Mouse (Mus musculus): Measurements from ENCODE around the gene Nudt4. TPM values are rescaled to one million over a fixed set of nuclear protein-coding genes. Genes with fewer than 3 reads are reported as not detected.

The Nudt4 gene
- total RNA-seq, 1 experiment from 2014 or later: 49.2 TPM

DNA sequence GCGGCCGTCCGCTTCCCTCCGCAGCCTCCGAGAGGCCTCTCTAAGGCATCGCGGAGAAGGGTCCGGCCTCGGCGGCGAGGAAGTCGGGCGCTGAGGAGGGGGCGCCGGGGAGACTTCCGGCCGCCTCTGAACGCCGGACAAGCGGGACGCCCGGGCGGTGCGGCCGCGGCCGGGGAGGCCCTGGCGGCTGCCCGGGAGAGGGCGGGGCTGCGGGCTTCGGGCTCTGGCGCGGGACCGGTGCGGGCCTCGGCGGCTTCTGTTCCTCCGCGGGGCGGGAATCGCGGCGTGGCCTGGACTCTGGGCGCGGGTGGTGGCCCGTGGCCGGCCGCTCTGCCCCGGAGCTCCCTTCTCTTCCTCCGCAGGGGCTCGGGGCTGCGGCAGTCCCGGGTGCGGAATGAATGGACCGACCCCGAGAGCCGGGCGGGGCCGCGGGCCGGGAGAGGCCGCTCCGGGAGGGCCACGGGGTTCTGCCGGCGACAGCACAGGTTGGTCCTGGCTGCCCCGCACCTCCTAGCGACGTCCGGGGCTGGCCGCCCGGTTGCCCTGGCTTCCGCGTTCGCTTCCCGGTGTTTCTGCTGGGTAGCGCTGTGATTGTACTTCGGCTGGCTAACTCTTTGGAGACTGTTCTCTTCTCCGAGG, 48.5 kb downstream of the Nudt4 start:
- 0 out of 4 replicates have a peak, but pooled peaks of 1 of the 2 experiments have one; percentile 5 for ATAC-seq (replicated peaks in 1 of 2; ENCODE audit: insufficient read depth in 1 of 2, low FRiP score in 2 of 2, low TSS enrichment in 1 of 2, low read depth in 1 of 2, poor library complexity in 2 of 2, severe bottlenecking in 2 of 2)

DNA sequence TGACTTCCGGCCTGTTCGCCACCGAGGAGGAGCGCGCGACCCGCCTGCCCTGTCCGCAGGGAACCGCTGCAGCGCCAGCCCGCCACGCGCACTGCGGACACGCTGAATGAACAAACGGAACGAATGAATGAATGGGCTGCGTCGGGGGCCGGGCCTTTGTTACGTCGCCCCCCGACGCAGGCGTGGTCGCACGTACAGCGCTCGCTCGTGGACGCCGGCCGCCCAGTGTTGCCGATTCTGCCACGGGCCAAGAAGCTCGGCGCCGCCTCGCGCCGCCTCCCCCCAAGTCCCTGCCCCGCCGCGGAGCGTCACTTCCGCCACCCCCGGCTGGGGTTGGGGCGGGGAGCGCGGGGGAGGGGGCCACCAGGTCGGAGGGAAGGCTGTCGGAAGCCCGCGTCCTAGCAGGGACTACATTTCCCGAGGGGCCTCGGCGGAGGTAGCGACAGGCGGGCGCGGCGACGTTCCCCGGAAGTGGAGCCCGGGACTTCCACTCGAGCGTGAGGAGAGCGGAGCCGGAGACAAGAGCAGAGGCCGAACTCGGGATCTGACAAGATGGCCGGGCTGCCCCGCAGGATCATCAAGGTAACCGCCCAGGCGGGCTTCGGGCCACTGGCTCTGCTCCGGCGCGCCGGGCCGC, 49.2 kb downstream of the Nudt4 start, which contains the start of gene Ube2n:
Gene Ube2n, plus strand, starts transcription at position 490 of the 637 bp plus-strand sequence.
- peak; percentile 90 to 94 for ATAC-seq (replicated peaks in 1 of 2; ENCODE audit: insufficient read depth in 1 of 2, low FRiP score in 2 of 2, low TSS enrichment in 1 of 2, low read depth in 1 of 2, poor library complexity in 2 of 2, severe bottlenecking in 2 of 2)

DNA sequence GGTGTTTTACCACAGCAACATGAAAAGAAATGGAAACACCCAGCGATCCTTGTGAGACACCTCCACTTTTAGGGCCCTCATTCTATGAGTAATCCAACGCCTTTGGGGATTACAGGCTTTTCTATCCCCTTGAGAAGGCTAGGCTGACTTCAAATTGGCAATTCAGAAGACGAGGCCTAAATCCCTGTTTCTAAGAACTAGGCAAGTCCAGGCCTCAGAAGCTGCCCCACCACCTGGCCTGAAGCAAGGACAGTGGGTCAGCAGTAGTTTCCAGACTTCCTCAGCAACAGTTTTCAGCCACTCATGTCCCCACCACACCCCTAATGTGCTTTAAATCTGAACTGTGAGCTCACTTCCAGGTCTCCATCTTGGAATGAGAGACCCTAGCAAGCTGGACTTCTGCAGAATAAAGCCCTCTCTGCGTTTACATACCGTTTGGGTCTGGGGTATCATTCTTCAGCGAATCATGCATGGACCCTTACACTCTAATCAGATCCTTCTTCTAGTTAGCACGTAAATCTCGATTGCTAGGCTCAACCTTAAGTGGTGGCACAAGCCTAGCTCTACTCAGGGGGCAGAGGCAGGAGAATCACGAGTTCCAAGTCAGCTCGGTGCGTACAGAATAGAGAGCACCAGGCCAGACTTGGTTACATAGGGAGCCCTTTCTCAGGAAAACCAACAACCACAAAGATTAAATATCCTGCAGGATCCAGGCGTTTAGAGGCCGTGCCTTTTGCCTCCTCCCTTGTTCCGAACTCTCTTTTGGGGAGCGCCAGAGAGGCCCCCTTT, 50.0 kb downstream of the Nudt4 start:
- ATAC-seq (replicated peaks in 1 of 2; ENCODE audit: insufficient read depth in 1 of 2, low FRiP score in 2 of 2, low TSS enrichment in 1 of 2, low read depth in 1 of 2, poor library complexity in 2 of 2, severe bottlenecking in 2 of 2): no peak

DNA sequence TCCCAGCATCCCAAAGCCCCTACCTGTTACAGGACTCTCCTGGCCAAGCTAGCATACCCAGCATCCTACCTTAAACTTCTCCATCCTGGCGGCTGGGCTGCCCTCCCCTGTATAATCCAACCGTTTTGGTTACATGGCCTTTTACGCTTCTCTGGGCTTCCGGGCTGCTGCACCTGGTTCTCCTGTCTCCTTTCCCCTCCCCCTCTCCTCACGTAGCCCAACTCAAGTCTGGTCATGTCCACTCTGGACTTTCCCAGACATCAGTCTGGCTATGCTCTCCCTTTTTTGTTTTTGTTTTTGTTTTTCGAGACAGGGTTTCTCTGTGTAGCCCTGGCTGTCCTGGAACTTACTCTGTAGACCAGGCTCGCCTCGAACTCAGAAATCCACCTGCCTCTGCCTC, 51.3 kb downstream of the Nudt4 start:
- no peak for ATAC-seq (replicated peaks in 1 of 2; ENCODE audit: insufficient read depth in 1 of 2, low FRiP score in 2 of 2, low TSS enrichment in 1 of 2, low read depth in 1 of 2, poor library complexity in 2 of 2, severe bottlenecking in 2 of 2)

DNA sequence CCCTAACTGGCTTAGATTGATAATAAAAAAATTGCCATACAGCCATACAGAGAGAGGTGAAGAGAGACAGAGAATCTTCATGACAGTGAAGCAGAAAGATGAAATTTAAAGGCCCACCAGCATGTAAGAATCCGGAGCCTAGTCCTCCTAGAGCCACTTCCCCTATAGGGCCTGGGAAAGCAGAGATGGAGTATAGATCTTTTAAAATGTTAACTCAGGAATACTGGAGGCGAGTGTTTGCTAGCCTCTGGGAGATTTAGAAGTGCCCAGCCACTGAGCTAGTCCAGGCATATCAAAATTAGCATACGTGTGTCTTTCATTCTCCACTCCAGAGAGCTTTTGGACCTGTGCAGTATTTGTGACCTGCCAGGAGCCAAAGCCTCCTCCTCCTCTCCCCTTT, 54.7 kb downstream of the Nudt4 start:
- no peak for ATAC-seq (replicated peaks in 1 of 2; ENCODE audit: insufficient read depth in 1 of 2, low FRiP score in 2 of 2, low TSS enrichment in 1 of 2, low read depth in 1 of 2, poor library complexity in 2 of 2, severe bottlenecking in 2 of 2)

DNA sequence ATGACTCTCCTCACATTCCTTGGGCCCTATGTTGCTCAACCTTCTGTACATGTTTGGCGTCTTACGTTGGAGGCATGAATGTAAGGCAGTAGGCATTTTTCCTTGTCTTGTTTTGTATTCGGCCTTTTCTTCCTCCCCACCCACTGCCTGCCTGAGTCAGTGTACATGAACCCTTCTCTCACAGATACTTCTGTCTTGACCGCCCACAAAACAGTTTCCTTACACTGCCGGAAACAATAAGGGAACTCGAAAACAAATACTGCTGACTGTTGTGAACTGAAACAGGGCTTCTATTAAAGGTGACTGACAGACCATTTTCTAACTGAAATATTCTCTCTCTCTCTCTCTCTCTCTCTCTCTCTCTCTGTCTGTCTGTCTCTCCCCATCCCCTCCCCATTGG, 55.2 kb downstream of the Nudt4 start:
- ATAC-seq (replicated peaks in 1 of 2; ENCODE audit: insufficient read depth in 1 of 2, low FRiP score in 2 of 2, low TSS enrichment in 1 of 2, low read depth in 1 of 2, poor library complexity in 2 of 2, severe bottlenecking in 2 of 2): peak; percentile 58 to 62; a peak in 2 of 4 replicates

DNA sequence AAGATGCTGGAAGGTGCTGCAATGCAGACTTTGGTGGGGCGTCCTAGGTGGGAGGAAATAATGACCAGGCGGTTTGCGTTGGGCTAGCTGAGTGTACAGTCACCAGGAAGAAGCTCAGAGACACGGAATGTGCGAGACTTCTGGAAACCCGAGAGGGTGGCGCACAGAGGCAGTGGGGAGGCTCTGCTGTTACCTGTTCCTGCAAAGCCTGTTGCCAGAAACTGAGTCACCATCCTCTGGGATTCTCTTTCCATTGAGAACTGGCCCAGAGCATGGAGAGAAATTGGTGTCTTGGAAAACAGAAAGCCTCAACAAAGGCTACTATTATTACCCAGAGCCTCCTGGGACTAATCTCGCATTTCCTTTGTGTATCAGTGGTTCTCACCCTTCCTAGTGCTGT, 55.8 kb downstream of the Nudt4 start:
- ATAC-seq (replicated peaks in 1 of 2; ENCODE audit: insufficient read depth in 1 of 2, low FRiP score in 2 of 2, low TSS enrichment in 1 of 2, low read depth in 1 of 2, poor library complexity in 2 of 2, severe bottlenecking in 2 of 2): no peak

DNA sequence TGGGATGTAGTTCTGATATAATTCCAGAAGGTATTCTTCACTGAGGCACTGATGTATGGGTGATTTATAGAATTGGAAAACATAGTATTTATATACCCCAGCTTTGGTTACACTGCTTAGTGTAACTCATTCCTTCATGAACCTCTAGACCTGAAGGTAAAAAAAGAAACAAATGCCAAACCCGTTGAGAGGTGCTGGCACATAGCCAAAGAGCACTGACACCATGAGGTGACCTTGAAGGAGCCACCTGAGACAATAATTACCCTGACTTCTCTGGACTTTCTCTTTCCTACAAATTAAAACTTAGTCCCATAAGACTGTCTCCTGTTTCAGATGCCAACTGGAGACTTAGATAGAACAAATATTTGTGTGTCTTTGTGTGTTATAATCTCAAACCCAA, 59.6 kb downstream of the Nudt4 start:
- ATAC-seq (replicated peaks in 1 of 2; ENCODE audit: insufficient read depth in 1 of 2, low FRiP score in 2 of 2, low TSS enrichment in 1 of 2, low read depth in 1 of 2, poor library complexity in 2 of 2, severe bottlenecking in 2 of 2): no peak

DNA sequence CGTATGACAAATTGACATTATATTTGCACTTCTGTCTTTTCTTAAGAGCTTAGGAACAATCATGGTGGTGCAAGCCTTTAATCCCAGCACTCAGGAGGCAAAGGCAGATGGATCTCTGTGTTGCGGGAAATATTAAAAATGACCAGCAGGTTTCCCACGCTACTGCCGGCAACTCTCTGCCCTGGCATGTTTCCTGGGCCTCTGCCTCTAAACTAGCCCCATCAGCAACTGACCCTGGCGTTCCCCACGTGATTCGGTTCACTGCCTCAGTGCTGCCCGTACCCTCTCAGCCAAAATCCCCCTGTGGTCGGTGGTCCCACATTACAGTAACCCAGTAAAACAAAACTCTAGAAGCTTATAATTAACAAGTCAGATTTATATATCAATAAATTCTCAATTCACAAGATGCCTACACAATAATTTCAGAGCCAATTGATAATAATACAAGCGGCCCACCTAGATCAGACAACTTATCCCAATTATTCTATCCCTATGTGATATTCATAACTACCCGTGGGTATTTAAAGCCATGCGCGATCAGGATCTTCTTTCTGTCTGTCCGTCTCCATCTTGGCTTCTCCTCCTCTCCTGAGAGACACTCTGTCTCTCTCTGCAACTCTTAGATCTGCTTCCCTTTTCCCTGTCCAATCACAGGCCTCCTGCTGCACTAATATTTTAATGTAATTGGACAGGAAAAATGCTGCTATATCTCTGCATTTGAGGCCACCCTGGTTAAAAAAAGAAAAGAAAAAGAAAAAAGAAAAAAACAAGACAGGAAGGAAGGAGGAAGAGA, 60.3 kb downstream of the Nudt4 start:
- no peak for ATAC-seq (replicated peaks in 1 of 2; ENCODE audit: insufficient read depth in 1 of 2, low FRiP score in 2 of 2, low TSS enrichment in 1 of 2, low read depth in 1 of 2, poor library complexity in 2 of 2, severe bottlenecking in 2 of 2)

DNA sequence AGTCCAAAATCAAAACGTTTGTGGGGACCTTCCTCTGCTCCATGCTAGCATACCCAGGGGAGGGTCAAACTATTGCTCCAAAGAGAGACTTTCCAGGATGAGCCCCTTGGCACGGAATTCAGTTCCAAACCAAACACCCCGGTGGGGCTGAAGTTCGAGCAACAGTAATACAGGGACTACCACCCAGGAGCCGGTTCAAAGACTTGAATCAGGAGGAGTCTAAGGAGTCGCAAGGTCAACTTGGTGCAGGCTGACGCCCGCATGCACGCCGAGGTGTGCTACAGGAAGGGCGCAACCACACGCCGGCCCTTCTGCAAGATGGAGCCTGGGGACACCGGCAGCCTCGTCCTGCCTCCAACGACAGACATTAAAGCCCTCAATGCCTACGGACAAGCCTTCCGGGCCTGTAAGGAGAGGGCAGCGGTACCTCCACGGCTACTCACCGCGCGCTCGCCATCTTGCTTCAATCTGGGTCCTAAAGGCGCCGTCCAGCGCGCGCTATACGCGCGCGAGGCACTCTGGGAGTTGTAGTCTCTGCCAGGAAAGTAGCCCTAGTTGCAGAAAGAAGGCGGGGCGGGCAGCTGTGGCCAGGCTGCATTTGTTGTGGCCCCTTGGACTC, 62.4 kb downstream of the Nudt4 start, which contains the start of gene Mrpl42:
Gene Mrpl42, minus strand, starts transcription at position 478 of the 619 bp plus-strand sequence.
- peak; percentile 98 for ATAC-seq (replicated peaks in 1 of 2; ENCODE audit: insufficient read depth in 1 of 2, low FRiP score in 2 of 2, low TSS enrichment in 1 of 2, low read depth in 1 of 2, poor library complexity in 2 of 2, severe bottlenecking in 2 of 2)

DNA sequence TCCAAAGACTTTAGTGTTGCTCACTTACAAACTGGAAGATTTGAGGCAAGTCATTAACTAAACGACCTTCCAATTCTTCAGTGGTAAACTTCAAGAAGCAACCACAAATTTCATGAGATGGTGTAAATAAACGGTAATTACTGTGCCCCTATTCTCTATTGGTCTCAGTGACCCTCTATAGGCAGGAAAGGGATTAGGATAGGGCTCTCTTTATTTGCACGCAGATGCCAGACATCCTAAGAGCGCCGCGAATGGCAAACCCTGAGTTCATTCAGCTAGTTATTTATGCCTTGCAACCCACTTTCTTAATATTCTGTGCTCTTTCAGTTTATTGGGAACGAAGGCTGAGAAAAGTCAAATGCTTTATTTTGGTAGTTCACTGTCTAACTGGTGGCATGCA, 62.9 kb downstream of the Nudt4 start:
- ATAC-seq (replicated peaks in 1 of 2; ENCODE audit: insufficient read depth in 1 of 2, low FRiP score in 2 of 2, low TSS enrichment in 1 of 2, low read depth in 1 of 2, poor library complexity in 2 of 2, severe bottlenecking in 2 of 2): no peak

Other genes starting within 250 kb of the Nudt4 start
- gene Cradd, start 240.0 kb downstream of the Nudt4 start, total RNA-seq (2017): 5.4 and 5.8 TPM in 2 replicates
- gene Socs2, start 147.0 kb downstream of the Nudt4 start, total RNA-seq (2017): 1.5 and 3.8 TPM in 2 replicates
- gene Mrpl42, start 62.2 kb downstream of the Nudt4 start, total RNA-seq (2017): 135 and 186 TPM in 2 replicates
- gene Ube2n, start 49.0 kb downstream of the Nudt4 start, total RNA-seq (2017): 145 and 162 TPM in 2 replicates
- gene Anapc15-ps, start 109.3 kb upstream of the Nudt4 start, total RNA-seq (2017): 1.7 TPM in 1 of 2 replicates, not detected in the other